Mouse (Mus musculus) small intestine, adult 2 months (tissue): ENCODE measurements around the gene Timm10b. TPM values are rescaled to one million over a fixed set of nuclear protein-coding genes. Genes with fewer than 3 reads are reported as not detected.

Source experiments
- H3K27ac ChIP-seq: fragments of 200-500 bp; 2 replicates; pipeline ENCODE4 v1.5.1; 2012; ENCODE audit warnings: low read depth, low read length, control low read depth, inconsistent platforms; ENCODE audit not compliant: insufficient read depth
- H3K27me3 ChIP-seq: fragments of 200-500 bp; 2 replicates; pipeline ENCODE4 v1.6.1; 2012; ENCODE audit warnings: mild to moderate bottlenecking, moderate library complexity, low read length, inconsistent platforms; ENCODE audit not compliant: control insufficient read depth, insufficient read depth
- H3K36me3 ChIP-seq: fragments of 200-500 bp; 2 replicates; pipeline ENCODE4 v1.6.1; 2012; ENCODE audit warnings: mild to moderate bottlenecking, low read length, control low read depth, inconsistent platforms; ENCODE audit not compliant: control insufficient read depth, insufficient read depth
- H3K4me1 ChIP-seq: fragments of 200-500 bp; 2 replicates; pipeline ENCODE4 v1.6.1; 2012; ENCODE audit warnings: low read length, inconsistent platforms, mixed read lengths; ENCODE audit not compliant: control insufficient read depth, insufficient read depth, insufficient read length
- H3K4me3 ChIP-seq: fragments of 200-500 bp; 2 replicates; pipeline ENCODE4 v1.5.1; 2012; ENCODE audit warnings: low read depth, mild to moderate bottlenecking, control low read depth, inconsistent platforms, low read length, moderate library complexity
- CTCF ChIP-seq: fragments of 200-500 bp; IDR thresholded peaks from 2 replicates; pipeline ENCODE4 v1.5.1; 2012; ENCODE audit warnings: low read depth, mild to moderate bottlenecking, control low read depth, inconsistent platforms, low read length, moderate library complexity, mixed read lengths; ENCODE audit not compliant: insufficient replicate concordance, insufficient read length; ENCODE audit errors: extremely low read depth
- POLR2A ChIP-seq: fragments of 200-500 bp; IDR thresholded peaks from 2 replicates; pipeline ENCODE4 v1.6.1; 2012; ENCODE audit warnings: low read depth, mild to moderate bottlenecking, control low read depth, inconsistent platforms, low read length, moderate library complexity
- WGBS: fragments of 180-500 bp; shearing (Covaris S2); methylation state at CpG from one replicate; pipeline ENCODE4 v1.1.7; 2018; 5-methylcytosine and 5-hydroxymethylcytosine counted together
- polyA plus RNA-seq: library from polyadenylated mRNA; depleted of rRNA; stranded (reverse); fragments of >200 nt; gene quantifications from 2 replicates; pipeline ENCODE4 v1.2.3, GENCODE M21; 2012

Timm10b gene
- polyA plus RNA-seq, 1 experiment: 142 TPM

DNA sequence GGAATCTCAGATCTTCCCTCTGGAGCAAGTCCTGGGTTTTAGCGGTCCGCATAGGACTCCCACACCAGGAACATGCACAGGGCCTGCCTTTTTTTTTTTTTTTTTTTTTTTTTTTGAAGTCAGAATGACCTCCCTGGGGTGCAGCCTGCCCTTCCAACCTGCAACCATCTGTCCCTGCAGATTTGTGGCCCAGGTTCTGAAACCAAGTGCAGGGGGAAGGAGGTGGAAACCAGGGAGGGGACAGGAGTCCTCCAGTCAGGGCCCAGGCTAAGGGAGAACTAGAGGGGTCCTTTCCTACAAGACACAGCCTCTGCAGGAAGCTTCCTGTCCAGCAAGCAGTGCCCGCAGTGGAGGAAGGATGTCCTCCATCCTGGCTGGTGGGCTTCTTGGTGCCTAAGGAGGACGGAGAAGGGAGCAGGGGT, 7.3 kb upstream of the Timm10b start:
- TF ChIP-seq CTCF (no peak), POLR2A (no peak; the same call in 1 of the 2 replicates)
- Histone ChIP-seq H3K27me3 (no peaks in the 10 kb centered on the region; the same call in 1 of the 2 replicates), H3K27ac (no peak overlapping the region), H3K4me3 (peak overlapping the region; percentile 93), H3K36me3 (peaks cover 6% of the 10 kb centered on the region), H3K4me1 (peaks cover 2% of the 10 kb centered on the region; the same call in 1 of the 2 replicates)
- 28% methylated on average over 4 of the region's 4 CpGs for WGBS

DNA sequence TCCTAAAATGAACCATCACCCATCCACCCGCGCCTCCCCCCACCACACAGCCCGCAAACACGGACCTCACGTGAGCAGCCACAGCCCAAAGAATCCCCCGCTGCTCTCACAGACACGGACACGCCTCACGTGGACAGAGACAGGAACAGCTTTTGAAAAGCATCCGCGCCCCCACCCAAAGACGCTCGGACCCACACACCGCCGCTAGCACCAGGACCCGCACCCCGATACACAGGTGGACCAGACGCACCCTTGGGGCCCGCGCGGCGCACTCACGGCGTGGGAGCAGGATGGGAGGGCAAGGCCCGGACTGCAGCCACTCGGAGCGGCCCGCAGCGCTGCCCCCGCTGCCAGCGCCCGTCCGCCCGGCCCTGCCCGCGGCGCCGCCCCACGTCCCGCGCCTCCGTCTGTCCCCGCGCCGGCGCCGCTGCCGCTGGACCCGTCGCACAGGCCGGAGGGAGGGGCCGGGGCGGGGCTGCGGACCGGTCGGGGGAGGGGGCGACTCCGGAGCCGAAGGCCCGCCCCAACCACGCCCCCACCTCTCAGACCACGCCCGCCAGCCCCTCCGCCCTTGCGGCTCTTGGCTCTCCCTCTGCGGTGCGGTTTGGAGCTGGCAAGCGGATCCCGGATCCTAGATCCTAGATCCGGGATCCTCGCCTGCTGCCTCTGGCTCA, 6.6 kb upstream of the Timm10b start, which contains the start of gene Trim3:
Gene Trim3, minus strand, starts transcription at position 445 of the 674 bp plus-strand sequence.
- Histone ChIP-seq H3K27me3 (no peaks in the 10 kb centered on the region; the same call in 1 of the 2 replicates), H3K4me3 (peak within 1 kb of the TSS; percentile 93), H3K4me1 (peaks cover 2% of the 10 kb centered on the region; the same call in 1 of the 2 replicates), H3K27ac (peak within 1 kb of the TSS; percentile 39), H3K36me3 (peaks cover 12% of the 10 kb centered on the region)
- under 1% methylated on average over 70 of the region's 71 CpGs for WGBS
- TF ChIP-seq CTCF (no peak), POLR2A (no peak)

DNA sequence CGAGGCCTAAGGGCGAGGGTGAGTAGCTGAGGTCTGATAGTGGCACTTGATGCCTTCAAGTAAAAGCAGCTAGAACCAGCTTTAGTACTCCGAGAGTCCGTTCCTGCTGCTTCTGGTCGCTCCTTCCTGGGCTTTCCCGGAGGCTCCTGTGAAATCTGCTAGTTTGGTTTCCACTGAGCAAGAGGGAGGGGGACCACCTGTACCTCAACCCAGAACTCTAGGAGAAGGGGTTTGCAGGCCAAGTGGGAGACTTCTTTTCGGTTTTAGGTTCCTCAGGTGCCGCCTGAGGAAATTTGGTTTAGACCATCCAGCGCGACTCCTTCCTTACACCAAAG, 6.1 kb upstream of the Timm10b start:
- 3% methylated on average over 10 of the region's 10 CpGs for WGBS
- H3K27ac ChIP-seq: peak overlapping the region; percentile 10
- no peak for TF ChIP-seq CTCF
- no peak; the same call in 1 of the 2 replicates for TF ChIP-seq POLR2A
- H3K27me3 ChIP-seq: no peaks in the 10 kb centered on the region; the same call in 1 of the 2 replicates
- peaks cover 12% of the 10 kb centered on the region for H3K36me3 ChIP-seq
- H3K4me3 ChIP-seq: peak overlapping the region; percentile 62
- H3K4me1 ChIP-seq: no peaks in the 10 kb centered on the region; the same call in 1 of the 2 replicates

DNA sequence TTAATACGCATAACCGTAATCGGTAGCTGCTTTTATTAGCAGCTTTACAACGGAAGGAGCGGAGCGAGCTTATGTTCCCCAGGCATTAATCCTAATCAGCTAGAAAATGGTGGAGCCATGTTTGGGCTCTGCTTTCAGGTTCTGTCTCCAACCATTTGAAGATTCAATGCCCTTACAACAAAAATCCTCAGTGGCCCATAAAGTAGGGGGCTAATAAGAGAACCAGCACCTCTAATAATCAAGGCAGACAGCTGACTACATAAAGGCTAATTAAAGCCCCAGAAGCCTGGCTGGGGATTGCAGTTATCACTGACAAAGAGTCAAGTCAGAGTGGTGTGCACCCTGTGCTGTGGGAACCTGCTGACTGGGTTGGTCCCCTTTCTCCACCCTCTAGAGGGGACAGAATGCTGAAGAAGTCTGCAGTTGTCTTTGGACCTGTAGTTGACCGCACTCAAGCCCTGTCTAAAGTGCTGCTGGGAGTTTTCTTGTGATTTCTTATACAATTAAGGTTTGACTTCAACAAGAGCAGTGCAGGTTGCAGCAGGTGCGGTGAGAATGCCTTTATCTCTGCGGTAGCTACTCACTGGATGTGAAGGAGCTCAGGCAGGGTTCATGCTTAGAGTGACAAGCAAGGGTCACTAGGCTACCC, 5.5 kb upstream of the Timm10b start:
- Histone ChIP-seq H3K4me3 (no peak overlapping the region), H3K36me3 (peaks cover 12% of the 10 kb centered on the region), H3K27ac (no peak overlapping the region), H3K4me1 (no peaks in the 10 kb centered on the region), H3K27me3 (no peaks in the 10 kb centered on the region; the same call in 1 of the 2 replicates)
- TF ChIP-seq CTCF (no peak), POLR2A (no peak)
- 35% methylated on average over 9 of the region's 9 CpGs for WGBS

DNA sequence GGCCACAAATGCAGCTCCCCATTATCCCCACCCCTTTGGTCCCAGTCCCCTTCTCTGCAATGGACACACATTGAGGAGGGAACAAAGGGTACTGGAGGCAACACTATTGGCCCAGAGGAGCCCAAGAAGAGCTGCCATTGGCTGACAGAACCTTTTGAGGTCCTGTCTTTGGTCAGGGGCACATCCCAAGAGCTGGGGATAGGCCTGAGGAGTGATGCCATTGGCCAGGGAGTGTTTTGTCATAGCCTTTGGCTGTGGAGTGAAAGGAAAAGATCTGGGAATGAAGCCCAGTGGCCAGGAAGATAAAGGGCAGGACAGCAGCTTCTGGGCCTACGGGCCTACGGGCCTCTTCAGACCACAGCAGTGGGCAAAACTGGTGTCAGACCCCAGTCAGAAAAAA, 4.1 kb upstream of the Timm10b start:
- TF ChIP-seq POLR2A (no peak), CTCF (no peak)
- no peaks in the 10 kb centered on the region; the same call in 1 of the 2 replicates for H3K27me3 ChIP-seq
- H3K4me3 ChIP-seq: no peak overlapping the region
- H3K27ac ChIP-seq: no peak overlapping the region
- H3K4me1 ChIP-seq: no peaks in the 10 kb centered on the region; the same call in 1 of the 2 replicates
- H3K36me3 ChIP-seq: peaks cover 12% of the 10 kb centered on the region
- 90% methylated on average over 2 of the region's 2 CpGs for WGBS

DNA sequence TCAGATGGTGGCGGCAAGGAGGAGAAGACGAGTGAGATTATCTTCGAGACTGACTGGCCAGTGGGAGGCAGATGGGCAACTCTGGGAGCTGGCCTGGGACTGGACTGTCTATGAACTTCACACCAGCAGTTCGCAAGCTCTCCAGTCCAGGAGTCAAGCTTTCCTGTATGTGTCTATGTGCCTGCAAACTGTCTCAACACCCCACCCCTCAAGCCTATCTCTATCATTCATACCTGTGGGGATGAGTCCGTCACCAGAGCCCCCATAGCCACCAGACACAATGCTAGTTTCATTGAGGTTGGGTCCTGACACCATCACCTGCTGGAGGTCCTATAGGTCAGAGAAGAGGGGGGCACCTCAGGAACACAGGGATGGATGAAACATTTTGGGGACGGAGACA, 1.1 kb upstream of the Timm10b start:
- 90% methylated on average over 6 of the region's 6 CpGs for WGBS
- H3K27me3 ChIP-seq: no peaks in the 10 kb centered on the region
- no peak overlapping the region for H3K4me3 ChIP-seq
- TF ChIP-seq CTCF (no peak), POLR2A (no peak)
- H3K36me3 ChIP-seq: peaks cover 13% of the 10 kb centered on the region
- peaks cover 9% of the 10 kb centered on the region for H3K4me1 ChIP-seq
- no peak overlapping the region for H3K27ac ChIP-seq

DNA sequence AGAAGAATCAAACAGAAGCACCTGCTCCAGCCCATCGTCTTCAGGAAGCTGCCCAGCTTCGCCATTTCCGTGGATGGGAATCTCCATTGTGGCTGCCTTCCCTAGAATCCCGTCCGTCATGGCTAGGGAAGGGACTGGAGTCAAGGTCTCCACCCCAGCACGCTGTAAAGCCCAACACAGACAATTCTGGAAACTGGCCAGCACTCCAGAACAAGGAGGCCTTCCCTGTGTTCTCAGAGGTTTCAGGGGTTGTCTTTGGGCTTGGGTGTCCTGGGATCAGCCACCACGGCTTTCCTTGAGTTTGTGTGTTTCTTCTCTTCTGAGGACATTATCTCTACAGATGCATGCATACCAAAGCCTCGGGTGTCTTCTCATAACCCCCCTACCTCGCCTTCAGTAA, 552 bp upstream of the Timm10b start:
- Histone ChIP-seq H3K4me1 (peaks cover 9% of the 10 kb centered on the region), H3K27ac (no peak overlapping the region), H3K27me3 (no peaks in the 10 kb centered on the region), H3K4me3 (peak overlapping the region; percentile 6; the same call in 1 of the 2 replicates), H3K36me3 (peaks cover 13% of the 10 kb centered on the region)
- TF ChIP-seq POLR2A: no peak
- TF ChIP-seq CTCF: no peak
- 54% methylated on average over 9 of the region's 9 CpGs for WGBS
